Mouse (Mus musculus): ENCODE data around the gene Mgll. TPM values are rescaled to one million over a fixed set of nuclear protein-coding genes. Genes with fewer than 3 reads are reported as not detected.

Gene Mgll
- polyA plus RNA-seq, 1 experiment from 2014 or later = 29.1 TPM

GRCm38 (mm10) chr6:88714200-88714674 lies 10.0 kb upstream of the Mgll start:
- H3K27me3 ChIP-seq (replicated peaks; ENCODE audit: control insufficient read depth, insufficient read depth, low read length) = no peaks in the 10 kb centered on the region
- no peaks in the 10 kb centered on the region for H3K9me3 ChIP-seq (ENCODE audit: control insufficient read depth, low read length)
- H3K4me1 ChIP-seq (ENCODE audit: control insufficient read depth, insufficient read depth, low read length) = no peaks in the 10 kb centered on the region
- no peaks in the 10 kb centered on the region for H3K36me3 ChIP-seq (ENCODE audit: control insufficient read depth, insufficient read depth, low read length)
- no peak overlapping the region for H3K4me3 ChIP-seq (ENCODE audit: low read depth, low read length)
- H3K9ac ChIP-seq (ENCODE audit: low read depth, low read length) = no peak overlapping the region
- ATAC-seq (ENCODE audit: low read depth) = no peak
- DNase-seq (ENCODE audit: low spot score) = no peak
- no peak overlapping the region for H3K27ac ChIP-seq (replicated peaks; ENCODE audit: low read depth, low read length)
- H3K4me2 ChIP-seq (ENCODE audit: low read depth, low read length) = no peak overlapping the region
- WGBS = 81% methylated on average over 4 of the region's 4 CpGs

- H3K9ac ChIP-seq (ENCODE audit: low read depth, low read length) = no peak overlapping the region
- no peak overlapping the region for H3K4me2 ChIP-seq (ENCODE audit: low read depth, low read length)
- DNase-seq (ENCODE audit: low spot score) (peak; percentile 54), ATAC-seq (ENCODE audit: low read depth) (no peak)
- H3K36me3 ChIP-seq (ENCODE audit: control insufficient read depth, insufficient read depth, low read length) = no peaks in the 10 kb centered on the region
- no peaks in the 10 kb centered on the region for H3K4me1 ChIP-seq (ENCODE audit: control insufficient read depth, insufficient read depth, low read length)
- 58% methylated on average over 9 of the region's 9 CpGs for WGBS
- no peak overlapping the region for H3K4me3 ChIP-seq (ENCODE audit: low read depth, low read length)
- no peak overlapping the region for H3K27ac ChIP-seq (replicated peaks; ENCODE audit: low read depth, low read length)
- no peaks in the 10 kb centered on the region for H3K9me3 ChIP-seq (ENCODE audit: control insufficient read depth, low read length)
- H3K27me3 ChIP-seq (replicated peaks; ENCODE audit: control insufficient read depth, insufficient read depth, low read length) = no peaks in the 10 kb centered on the region
These were observed 8.8 kb upstream of the Mgll start for GRCm38 (mm10) chr6:88715378-88715781.

- Histone ChIP-seq H3K36me3 (ENCODE audit: control insufficient read depth, insufficient read depth, low read length) (no peaks in the 10 kb centered on the region), H3K9ac (ENCODE audit: low read depth, low read length) (no peak overlapping the region), H3K4me3 (ENCODE audit: low read depth, low read length) (no peak overlapping the region), H3K27me3 (replicated peaks; ENCODE audit: control insufficient read depth, insufficient read depth, low read length) (no peaks in the 10 kb centered on the region), H3K27ac (replicated peaks; ENCODE audit: low read depth, low read length) (no peak overlapping the region), H3K9me3 (ENCODE audit: control insufficient read depth, low read length) (no peaks in the 10 kb centered on the region), H3K4me1 (ENCODE audit: control insufficient read depth, insufficient read depth, low read length) (no peaks in the 10 kb centered on the region), H3K4me2 (ENCODE audit: low read depth, low read length) (no peak overlapping the region)
- ATAC-seq (ENCODE audit: low read depth) (no peak), DNase-seq (ENCODE audit: low spot score) (no peak)
- WGBS = 44% methylated on average over 5 of the region's 5 CpGs
These were observed 8.2 kb upstream of the Mgll start for GRCm38 (mm10) chr6:88715966-88716365.

- Histone ChIP-seq H3K4me2 (ENCODE audit: low read depth, low read length) (no peak overlapping the region), H3K27me3 (replicated peaks; ENCODE audit: control insufficient read depth, insufficient read depth, low read length) (no peaks in the 10 kb centered on the region), H3K9me3 (ENCODE audit: control insufficient read depth, low read length) (no peaks in the 10 kb centered on the region), H3K9ac (ENCODE audit: low read depth, low read length) (no peak overlapping the region), H3K4me1 (ENCODE audit: control insufficient read depth, insufficient read depth, low read length) (no peaks in the 10 kb centered on the region), H3K27ac (replicated peaks; ENCODE audit: low read depth, low read length) (no peak overlapping the region), H3K4me3 (ENCODE audit: low read depth, low read length) (no peak overlapping the region), H3K36me3 (ENCODE audit: control insufficient read depth, insufficient read depth, low read length) (no peaks in the 10 kb centered on the region)
- DNase-seq (ENCODE audit: low spot score) = no peak
- ATAC-seq (ENCODE audit: low read depth) = no peak
- WGBS = 63% methylated on average over 6 of the region's 6 CpGs
These were observed 6.8 kb upstream of the Mgll start for GRCm38 (mm10) chr6:88717143-88718032.

- WGBS = 80% methylated on average over 7 of the region's 7 CpGs
- Histone ChIP-seq H3K4me2 (ENCODE audit: low read depth, low read length) (no peak overlapping the region), H3K4me3 (ENCODE audit: low read depth, low read length) (no peak overlapping the region), H3K4me1 (ENCODE audit: control insufficient read depth, insufficient read depth, low read length) (no peaks in the 10 kb centered on the region), H3K9ac (ENCODE audit: low read depth, low read length) (no peak overlapping the region), H3K36me3 (ENCODE audit: control insufficient read depth, insufficient read depth, low read length) (no peaks in the 10 kb centered on the region), H3K9me3 (ENCODE audit: control insufficient read depth, low read length) (no peaks in the 10 kb centered on the region), H3K27me3 (replicated peaks; ENCODE audit: control insufficient read depth, insufficient read depth, low read length) (no peaks in the 10 kb centered on the region), H3K27ac (replicated peaks; ENCODE audit: low read depth, low read length) (no peak overlapping the region)
- ATAC-seq (ENCODE audit: low read depth) (no peak), DNase-seq (ENCODE audit: low spot score) (no peak)
These were observed 6.0 kb upstream of the Mgll start for GRCm38 (mm10) chr6:88718033-88718725.

GRCm38 (mm10) chr6:88721059-88721458 lies 3.2 kb upstream of the Mgll start:
- 65% methylated on average over 3 of the region's 3 CpGs for WGBS
- ATAC-seq (ENCODE audit: low read depth) = no peak
- 0 out of 2 replicates have a peak, but pooled peaks cover 3% of the 10 kb centered on the region for H3K4me1 ChIP-seq (ENCODE audit: control insufficient read depth, insufficient read depth, low read length)

GRCm38 (mm10) chr6:88722906-88723305 lies 1.3 kb upstream of the Mgll start:
- Histone ChIP-seq H3K4me3 (ENCODE audit: low read depth, low read length) (no peak overlapping the region), H3K4me1 (ENCODE audit: control insufficient read depth, insufficient read depth, low read length) (0 out of 2 replicates have a peak, but pooled peaks cover 3% of the 10 kb centered on the region), H3K9me3 (ENCODE audit: control insufficient read depth, low read length) (no peaks in the 10 kb centered on the region), H3K4me2 (ENCODE audit: low read depth, low read length) (no peak overlapping the region), H3K27ac (replicated peaks; ENCODE audit: low read depth, low read length) (no peak overlapping the region), H3K27me3 (replicated peaks; ENCODE audit: control insufficient read depth, insufficient read depth, low read length) (0 out of 2 replicates have a peak, but pooled peaks cover 4% of the 10 kb centered on the region), H3K9ac (ENCODE audit: low read depth, low read length) (no peak overlapping the region), H3K36me3 (ENCODE audit: control insufficient read depth, insufficient read depth, low read length) (no peaks in the 10 kb centered on the region)
- WGBS = 83% methylated on average over 2 of the region's 2 CpGs
- DNase-seq (ENCODE audit: low spot score) (no peak), ATAC-seq (ENCODE audit: low read depth) (no peak)

More at GRCm38 (mm10) chr6:88721059-88721458, 3.2 kb upstream of the Mgll start:
- H3K9ac ChIP-seq (ENCODE audit: low read depth, low read length) = no peak overlapping the region
- no peak for DNase-seq (ENCODE audit: low spot score)
- no peaks in the 10 kb centered on the region for H3K9me3 ChIP-seq (ENCODE audit: control insufficient read depth, low read length)
- H3K4me3 ChIP-seq (ENCODE audit: low read depth, low read length) = no peak overlapping the region
- H3K27me3 ChIP-seq (replicated peaks; ENCODE audit: control insufficient read depth, insufficient read depth, low read length) = 0 out of 2 replicates have a peak, but pooled peaks cover 4% of the 10 kb centered on the region
- H3K27ac ChIP-seq (replicated peaks; ENCODE audit: low read depth, low read length) = no peak overlapping the region
- H3K36me3 ChIP-seq (ENCODE audit: control insufficient read depth, insufficient read depth, low read length) = no peaks in the 10 kb centered on the region
- no peak overlapping the region for H3K4me2 ChIP-seq (ENCODE audit: low read depth, low read length)

GRCm38 (mm10) chr6:88723806-88724312 lies 353 bp upstream of the Mgll start:
- 0 out of 2 replicates have a peak, but pooled peaks cover 3% of the 10 kb centered on the region for H3K4me1 ChIP-seq (ENCODE audit: control insufficient read depth, insufficient read depth, low read length)
- H3K27ac ChIP-seq (replicated peaks; ENCODE audit: low read depth, low read length) = 0 out of 2 replicates have a peak overlapping the region, but pooled peaks have one; percentile 60
- peak overlapping the region; percentile 71 for H3K4me3 ChIP-seq (ENCODE audit: low read depth, low read length)
- H3K36me3 ChIP-seq (ENCODE audit: control insufficient read depth, insufficient read depth, low read length) = no peaks in the 10 kb centered on the region
- 30% methylated on average over 14 of the region's 14 CpGs for WGBS
- H3K27me3 ChIP-seq (replicated peaks; ENCODE audit: control insufficient read depth, insufficient read depth, low read length) = 0 out of 2 replicates have a peak, but pooled peaks cover 4% of the 10 kb centered on the region
- H3K9me3 ChIP-seq (ENCODE audit: control insufficient read depth, low read length) = no peaks in the 10 kb centered on the region
- H3K9ac ChIP-seq (ENCODE audit: low read depth, low read length) = peak overlapping the region; percentile 74
- DNase-seq (ENCODE audit: low spot score) = no peak
- H3K4me2 ChIP-seq (ENCODE audit: low read depth, low read length) = peak overlapping the region; percentile 95
- ATAC-seq (ENCODE audit: low read depth) = no peak; the same call in 1 of the 2 replicates
